Mouse (Mus musculus) skeletal muscle tissue, adult 2 months (tissue): ENCODE data around the gene Kcnv2.

Experiments used
- DNase-seq: peaks from one replicate; pipeline ENCODE4 v3.0.0-alpha.2; 2012; ENCODE audit warnings: low read depth, low spot score

Kcnv2 gene

GRCm38 (mm10) chr19:27364521-27364931 lies 42.1 kb downstream of the Kcnv2 start:
- DNase-seq: peak; percentile 60

GRCm38 (mm10) chr19:27366113-27366746 lies 43.8 kb downstream of the Kcnv2 start:
- no peak for DNase-seq

- DNase-seq: no peak
These were observed 47.2 kb downstream of the Kcnv2 start for GRCm38 (mm10) chr19:27369461-27370135.

- DNase-seq: no peak
These were observed 47.8 kb downstream of the Kcnv2 start for GRCm38 (mm10) chr19:27370174-27370573.

GRCm38 (mm10) chr19:27370784-27371183 lies 48.4 kb downstream of the Kcnv2 start:
- DNase-seq: no peak

GRCm38 (mm10) chr19:27379712-27380401 lies 57.5 kb downstream of the Kcnv2 start:
- DNase-seq: no peak

GRCm38 (mm10) chr19:27382131-27382530 lies 59.7 kb downstream of the Kcnv2 start:
- no peak for DNase-seq

- no peak for DNase-seq
These were observed 60.9 kb downstream of the Kcnv2 start for GRCm38 (mm10) chr19:27383266-27383665.

GRCm38 (mm10) chr19:27385304-27385703 lies 62.9 kb downstream of the Kcnv2 start:
- no peak for DNase-seq
